Mouse (Mus musculus): ENCODE results near the gene Taar1. TPM values are rescaled to one million over a fixed set of nuclear protein-coding genes. Genes with fewer than 3 reads are reported as not detected.

Gene Taar1
- polyA plus RNA-seq, 1 experiment = not detected

DNA sequence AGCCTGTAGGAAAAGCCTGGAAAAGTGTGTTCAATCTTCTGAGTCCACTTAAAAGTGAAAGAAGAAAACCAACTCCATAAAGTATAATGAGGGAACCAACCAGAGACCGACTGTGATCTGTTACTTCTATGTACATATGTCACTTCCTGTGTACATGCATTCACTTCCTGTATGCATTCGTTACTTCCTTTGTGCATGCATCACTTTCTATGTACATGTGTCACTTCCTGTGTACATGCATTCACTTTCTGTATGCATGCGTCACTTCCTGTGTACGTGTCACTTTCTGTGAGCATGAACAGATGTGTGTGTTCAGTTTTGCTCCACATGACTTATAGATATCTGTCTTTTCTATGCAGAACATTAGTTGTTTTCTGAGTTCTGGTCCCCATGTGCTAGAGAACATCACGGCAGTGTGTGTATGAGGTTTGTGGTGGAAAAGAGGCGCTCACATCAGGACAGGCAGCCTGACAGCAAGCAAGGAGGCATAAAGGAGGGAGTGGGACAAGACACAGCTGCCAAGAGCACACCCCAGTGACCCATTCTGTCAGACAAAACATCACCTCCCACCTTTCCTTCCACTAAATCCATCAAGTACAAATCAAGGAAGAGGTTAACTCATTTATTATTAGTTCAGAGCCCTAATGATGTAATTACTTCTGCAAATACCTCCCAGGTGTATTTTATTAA lies 44.9 kb downstream of the Taar1 start:
- no peaks in the 10 kb centered on the region for H3K4me1 ChIP-seq (ENCODE audit: control insufficient read depth, insufficient read depth, low read length)
- H3K4me3 ChIP-seq (ENCODE audit: insufficient read depth, low read length) = no peak overlapping the region
- no peak overlapping the region for H3K27ac ChIP-seq (ENCODE audit: insufficient read depth, low read length)
- no peak for TF ChIP-seq CTCF (IDR thresholded peaks at IDR 0.05; ENCODE audit: extremely low read depth, insufficient read depth, low read length)
- TF ChIP-seq POLR2A (IDR thresholded peaks at IDR 0.05; ENCODE audit: extremely low read depth, insufficient read depth, low read length) = no peak

DNA sequence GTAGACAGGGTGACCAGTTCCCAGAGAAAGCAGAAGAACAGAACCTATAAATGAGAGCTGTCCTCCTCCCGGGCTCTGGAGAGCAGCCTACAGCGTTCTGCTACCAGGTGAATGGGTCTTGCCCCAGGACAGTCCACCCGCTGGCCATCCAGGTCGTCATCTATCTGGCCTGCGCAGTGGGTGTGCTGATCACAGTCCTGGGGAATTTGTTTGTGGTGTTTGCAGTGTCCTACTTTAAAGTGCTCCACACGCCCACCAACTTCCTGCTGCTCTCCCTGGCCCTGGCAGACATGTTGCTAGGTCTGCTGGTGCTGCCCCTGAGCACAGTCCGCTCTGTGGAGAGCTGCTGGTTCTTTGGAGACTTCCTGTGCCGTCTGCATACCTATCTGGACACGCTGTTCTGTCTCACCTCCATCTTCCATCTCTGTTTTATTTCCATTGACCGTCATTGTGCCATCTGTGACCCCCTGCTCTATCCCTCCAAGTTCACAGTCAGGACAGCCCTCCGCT lies 50.6 kb downstream of the Taar1 start, which contains the start of gene Taar5:
TSS of gene Taar5 (plus strand) at position 51 of the 510 bp plus-strand sequence.
- H3K4me1 ChIP-seq (ENCODE audit: control insufficient read depth, insufficient read depth, low read length) = no peaks in the 10 kb centered on the region
- H3K4me3 ChIP-seq (ENCODE audit: insufficient read depth, low read length) = no peak within 1 kb of the TSS

More for the DNA sequence above, 50.6 kb downstream of the Taar1 start, which contains the start of gene Taar5:
- TF ChIP-seq POLR2A (IDR thresholded peaks at IDR 0.05; ENCODE audit: extremely low read depth, insufficient read depth, low read length) (no peak), CTCF (IDR thresholded peaks at IDR 0.05; ENCODE audit: extremely low read depth, insufficient read depth, low read length) (no peak)
- H3K27ac ChIP-seq (ENCODE audit: insufficient read depth, low read length) = no peak within 1 kb of the TSS

Other genes with a start within 250 kb of the Taar1 start
- gene Rps12, start 133.1 kb upstream of the Taar1 start, polyA plus RNA-seq (2012; rRNA removed) = 1,194 and 1,252 TPM in 2 replicates
- gene Slc18b1, start 123.4 kb upstream of the Taar1 start, polyA plus RNA-seq (2012; rRNA removed) = 19.3 and 21.4 TPM in 2 replicates
- 0.09 TPM in 1 of 2 replicates, not detected in the other for gene Vnn3, start 68.9 kb upstream of the Taar1 start, polyA plus RNA-seq (2012; rRNA removed)
- 0.28 and 0.88 TPM in 2 replicates for gene Vnn1, start 25.7 kb upstream of the Taar1 start, polyA plus RNA-seq (2012; rRNA removed)
- not detected in 2 replicates for gene Taar2, start 18.2 kb downstream of the Taar1 start, polyA plus RNA-seq (2012; rRNA removed)
- not detected in 2 replicates for gene Taar3, start 29.2 kb downstream of the Taar1 start, polyA plus RNA-seq (2012; rRNA removed)
- not detected in 2 replicates for gene Taar4, start 40.1 kb downstream of the Taar1 start, polyA plus RNA-seq (2012; rRNA removed)
- not detected in 2 replicates for gene Taar5, start 50.4 kb downstream of the Taar1 start, polyA plus RNA-seq (2012; rRNA removed)
- gene Taar6, start 65.3 kb downstream of the Taar1 start, polyA plus RNA-seq (2012; rRNA removed) = not detected in 2 replicates
- gene Taar7a, start 73.1 kb downstream of the Taar1 start, polyA plus RNA-seq (2012; rRNA removed) = not detected in 2 replicates
- gene Taar7b, start 79.6 kb downstream of the Taar1 start, polyA plus RNA-seq (2012; rRNA removed) = not detected in 2 replicates
- not detected in 2 replicates for gene Taar7d, start 106.9 kb downstream of the Taar1 start, polyA plus RNA-seq (2012; rRNA removed)
- not detected in 2 replicates for gene Taar7e, start 117.3 kb downstream of the Taar1 start, polyA plus RNA-seq (2012; rRNA removed)
- gene Taar7f, start 129.2 kb downstream of the Taar1 start, polyA plus RNA-seq (2012; rRNA removed) = not detected in 2 replicates
- gene Taar8a, start 156.1 kb downstream of the Taar1 start, polyA plus RNA-seq (2012; rRNA removed) = not detected in 2 replicates
- gene Taar8b, start 171.9 kb downstream of the Taar1 start, polyA plus RNA-seq (2012; rRNA removed) = not detected in 2 replicates
- not detected in 2 replicates for gene Taar8c, start 181.6 kb downstream of the Taar1 start, polyA plus RNA-seq (2012; rRNA removed)
- not detected in 2 replicates for gene Taar9, start 189.2 kb downstream of the Taar1 start, polyA plus RNA-seq (2012; rRNA removed)
- gene Stx7, start 228.9 kb downstream of the Taar1 start, polyA plus RNA-seq (2012; rRNA removed) = 143 and 154 TPM in 2 replicates

All from cortical plate, adult 2 months (tissue).